Mouse (Mus musculus) liver, embryonic 14.5 days (tissue): ENCODE data around the gene Abtb2. TPM values are rescaled to one million over a fixed set of nuclear protein-coding genes. Genes with fewer than 3 reads are reported as not detected.

ENCODE experiments used
- ATAC-seq: fragments of 200-750 bp; cut with Nextera tagmentation; 2 replicates; pipeline ENCODE4 v1.8.0; 2017; ENCODE audit warnings: moderate number of reproducible peaks, mild to moderate bottlenecking, moderate library complexity; ENCODE audit not compliant: insufficient read depth
- DNase-seq, 3 experiments: peaks; one replicate each; pipeline ENCODE4 v3.0.0-alpha.2; 2012 to 2013; ENCODE audit warnings: low read depth in 3 of 3, low spot score in 3 of 3
- H3K27ac ChIP-seq: fragments of 300-500 bp; sonication (generic); 2 replicates; pipeline ENCODE4 v1.5.1; 2014; ENCODE audit warnings: moderate library complexity, mild to moderate bottlenecking, control low read depth, inconsistent platforms
- H3K27me3 ChIP-seq: fragments of 300-500 bp; sonication (generic); 2 replicates; pipeline ENCODE4 v1.6.1; 2014; ENCODE audit warnings: mild to moderate bottlenecking, low read length, moderate library complexity; ENCODE audit not compliant: control insufficient read depth, insufficient read depth
- H3K36me3 ChIP-seq: fragments of 300-500 bp; sonication (generic); replicated peaks from 2 replicates; pipeline ENCODE4 v1.6.1; 2014; ENCODE audit warnings: low read depth; ENCODE audit not compliant: control insufficient read depth, insufficient read depth
- H3K4me1 ChIP-seq, 2 experiments: fragments of 200-500 bp in 1 of 2; fragments of 300-500 bp in 1 of 2; sonication (generic) in 1 of 2; replicated peaks; 2 replicates each; pipeline ENCODE4 v1.6.1; 2012 to 2014; ENCODE audit warnings: antibody characterized with exemption in 1 of 2, inconsistent platforms in 1 of 2, low read length in 1 of 2; ENCODE audit not compliant: control insufficient read depth in 2 of 2, insufficient read depth in 2 of 2
- H3K4me2 ChIP-seq: fragments of 300-500 bp; sonication (generic); 2 replicates; pipeline ENCODE4 v1.6.1; 2014; ENCODE audit warnings: low read depth, mild to moderate bottlenecking, control low read depth, moderate library complexity
- H3K4me3 ChIP-seq, 2 experiments: fragments of 200-500 bp in 1 of 2; fragments of 300-500 bp in 1 of 2; sonication (generic) in 1 of 2; 2 replicates each; pipeline ENCODE4 v1.5.1; 2012 to 2014; ENCODE audit warnings: low read depth in 2 of 2, low read length in 2 of 2, mild to moderate bottlenecking in 2 of 2, control low read depth in 1 of 2, inconsistent platforms in 1 of 2, moderate library complexity in 1 of 2; ENCODE audit not compliant: insufficient read depth in 1 of 2
- H3K9ac ChIP-seq: fragments of 300-500 bp; sonication (generic); replicated peaks from 2 replicates; pipeline ENCODE4 v1.6.1; 2014; ENCODE audit warnings: mild to moderate bottlenecking, control low read depth, moderate library complexity
- H3K9me3 ChIP-seq: fragments of 300-500 bp; sonication (generic); 2 replicates; pipeline ENCODE4 v1.6.1; 2016; ENCODE audit warnings: low read length, mixed read lengths; ENCODE audit not compliant: control insufficient read depth
- CTCF ChIP-seq: IDR thresholded peaks from 2 replicates; pipeline ENCODE4 v1.5.1; 2016; ENCODE audit warnings: antibody characterized with exemption, low read depth, control low read depth
- EP300 ChIP-seq: IDR thresholded peaks from 2 replicates; pipeline ENCODE4 v1.6.1; 2016; ENCODE audit warnings: antibody characterized with exemption, low read depth
- WGBS: fragments of 180-500 bp; shearing (Covaris S2); extraction: QIAGEN DNeasy Blood & Tissue Kit; methylation state at CpG from one replicate; pipeline ENCODE4 v1.1.7; 2014; ENCODE audit not compliant: insufficient replicate concordance; 5-methylcytosine and 5-hydroxymethylcytosine counted together
- polyA plus RNA-seq, 2 experiments: library from polyadenylated mRNA; depleted of rRNA in 1 of 2; stranded (reverse) in 1 of 2; unstranded in 1 of 2; fragments of >200 nt; fragmentation: Nextera tagmentation in 1 of 2; extraction: Ambion mirVana in 1 of 2; gene quantifications; 2 replicates each; pipeline versions ENCODE4 v1.2.1 to v1.2.3; 2012 to 2014

Gene Abtb2
- polyA plus RNA-seq, 2 experiments = 1.2 to 1.7 TPM

GRCm38 (mm10) chr2:103751771-103752170 lies 185.7 kb downstream of the Abtb2 start:
- Histone ChIP-seq H3K27ac (no peak overlapping the region), H3K4me1 (no peaks in the 10 kb centered on the region), H3K9me3 (no peaks in the 10 kb centered on the region), H3K4me2 (no peak overlapping the region), H3K36me3 (peaks cover 19% of the 10 kb centered on the region), H3K27me3 (no peaks in the 10 kb centered on the region), H3K4me3 (no peak overlapping the region), H3K9ac (no peak overlapping the region)
- ATAC-seq (no peak), DNase-seq (no peak)
- WGBS = 75% methylated on average over 6 of the region's 6 CpGs
- no peak for TF ChIP-seq CTCF
- no peak for TF ChIP-seq EP300

- WGBS = 60% methylated on average over 3 of the region's 3 CpGs
- no peak for ATAC-seq
These were observed 188.5 kb downstream of the Abtb2 start for GRCm38 (mm10) chr2:103754614-103755013.

DNA sequence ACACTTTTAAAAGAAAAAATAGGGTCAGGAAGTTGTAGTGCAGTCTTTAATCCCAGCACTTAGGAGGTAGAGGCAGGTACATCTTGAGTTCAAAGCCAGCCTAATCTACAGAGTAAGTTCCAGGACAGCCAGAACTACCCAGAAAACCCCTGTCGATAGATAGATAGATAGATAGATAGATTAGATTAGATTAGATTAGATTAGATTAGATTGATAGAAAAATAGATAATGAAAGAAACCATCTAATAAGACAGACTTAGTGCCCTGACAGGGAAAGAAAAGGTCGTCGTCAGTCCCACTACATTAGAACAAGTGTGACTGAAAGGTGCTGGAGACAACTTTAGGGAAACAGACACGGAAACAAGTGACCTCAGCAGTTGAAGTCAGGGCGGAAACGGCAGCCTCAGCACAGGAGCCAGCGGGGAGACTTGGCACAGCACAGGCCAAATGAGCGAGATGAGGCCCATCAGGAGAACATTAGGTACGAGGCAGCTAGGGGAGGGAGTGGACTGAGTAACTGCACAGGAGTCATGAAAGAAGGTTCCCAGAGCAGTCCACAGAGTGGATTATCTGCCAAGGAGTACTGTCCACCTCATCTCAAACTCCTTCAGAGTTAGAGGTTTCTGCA lies 189.5 kb downstream of the Abtb2 start:
- no peak overlapping the region for H3K9ac ChIP-seq
- no peaks in the 10 kb centered on the region for H3K9me3 ChIP-seq
- peaks cover 0 to 3% of the 10 kb centered on the region in 2 experiments; a peak in 2 of 4 replicates for H3K4me1 ChIP-seq
- H3K36me3 ChIP-seq = peaks cover 12% of the 10 kb centered on the region
- ATAC-seq = no peak
- WGBS = 80% methylated on average over 9 of the region's 9 CpGs
- no peaks in the 10 kb centered on the region for H3K27me3 ChIP-seq
- TF ChIP-seq EP300 (no peak), CTCF (no peak)
- H3K4me2 ChIP-seq = no peak overlapping the region
- H3K4me3 ChIP-seq = no peak overlapping the region
- H3K27ac ChIP-seq = no peak overlapping the region
- DNase-seq = no peak

More at GRCm38 (mm10) chr2:103754614-103755013, 188.5 kb downstream of the Abtb2 start:
- Histone ChIP-seq H3K27me3 (no peaks in the 10 kb centered on the region), H3K9me3 (no peaks in the 10 kb centered on the region), H3K4me3 (no peak overlapping the region), H3K36me3 (peaks cover 14% of the 10 kb centered on the region), H3K9ac (no peak overlapping the region), H3K4me2 (no peak overlapping the region), H3K4me1 (no peaks in the 10 kb centered on the region; a peak in 1 of 4 replicates), H3K27ac (no peak overlapping the region)
- DNase-seq = no peak
- TF ChIP-seq EP300 (no peak), CTCF (no peak)

GRCm38 (mm10) chr2:103760421-103760820 lies 194.3 kb downstream of the Abtb2 start:
- TF ChIP-seq CTCF = no peak
- no peak for TF ChIP-seq EP300
- Histone ChIP-seq H3K4me1 (peaks cover 11 to 12% of the 10 kb centered on the region in 2 experiments; a peak in 3 of 4 replicates), H3K4me2 (peak overlapping the region; percentile 97), H3K9me3 (no peaks in the 10 kb centered on the region), H3K27me3 (no peaks in the 10 kb centered on the region), H3K27ac (peak overlapping the region; percentile 14), H3K9ac (peak overlapping the region; percentile 69), H3K4me3 (peak overlapping the region; percentile 81 to 96), H3K36me3 (peaks cover 4% of the 10 kb centered on the region; the same call in 1 of the 2 replicates)
- under 1% methylated on average over 12 of the region's 12 CpGs for WGBS
- peak; percentile 4; the same call in 1 of the 2 replicates for ATAC-seq
- DNase-seq = peak in 1 of 3 experiments; percentile 17

- Histone ChIP-seq H3K9ac (peak within 1 kb of the TSS; percentile 69), H3K36me3 (peaks cover 10% of the 10 kb centered on the region), H3K4me1 (peaks cover 11 to 12% of the 10 kb centered on the region in 2 experiments; a peak in 3 of 4 replicates), H3K27me3 (no peaks in the 10 kb centered on the region), H3K4me3 (peak within 1 kb of the TSS; percentile 81 to 96), H3K9me3 (no peaks in the 10 kb centered on the region), H3K27ac (peak within 1 kb of the TSS; percentile 69), H3K4me2 (peak within 1 kb of the TSS; percentile 97)
- DNase-seq = peak; percentile 95 to 97 (median 95)
- WGBS = under 1% methylated on average over 47 of the region's 47 CpGs
- TF ChIP-seq CTCF (no peak; the same call in 1 of the 2 replicates), EP300 (peak; percentile 47; the same call in 1 of the 2 replicates)
- ATAC-seq = peak; percentile 95
These were observed 195.0 kb downstream of the Abtb2 start, which contains the start of gene Nat10 for GRCm38 (mm10) chr2:103760906-103761716. Gene Nat10, minus strand, starts transcription at chr2:103761270.
